Mouse (Mus musculus) erythroid progenitor cell, adult 5-6 weeks (primary cell): Measurements from ENCODE around the gene Efnb2. TPM values are rescaled to one million over a fixed set of nuclear protein-coding genes. Genes with fewer than 3 reads are reported as not detected.

Source experiments
- ATAC-seq: replicated peaks from 2 replicates; pipeline ENCODE4 v1.8.0; 2016; ENCODE audit warnings: moderate number of reproducible peaks, mild to moderate bottlenecking, moderate TSS enrichment, inconsistent platforms; ENCODE audit not compliant: poor library complexity, low FRiP score, severe bottlenecking
- total RNA-seq, 2 experiments: library from RNA; stranded (forward) in 1 of 2; stranded (reverse) in 1 of 2; fragments of 150-400 nt in 1 of 2; fragments of 186-747, 209-891 nt in 1 of 2; gene quantifications; 2 replicates each; pipeline versions ENCODE4 v1.2.3 to v1.2.4; 2015 to 2017; ENCODE audit warnings: low replicate concordance in 2 of 2

Gene Efnb2
- total RNA-seq (2015; ENCODE audit: low replicate concordance), result not detected in 2 replicates
- total RNA-seq (2017; ENCODE audit: low replicate concordance), result 3.2 TPM in 1 of 2 replicates, not detected in the other

DNA sequence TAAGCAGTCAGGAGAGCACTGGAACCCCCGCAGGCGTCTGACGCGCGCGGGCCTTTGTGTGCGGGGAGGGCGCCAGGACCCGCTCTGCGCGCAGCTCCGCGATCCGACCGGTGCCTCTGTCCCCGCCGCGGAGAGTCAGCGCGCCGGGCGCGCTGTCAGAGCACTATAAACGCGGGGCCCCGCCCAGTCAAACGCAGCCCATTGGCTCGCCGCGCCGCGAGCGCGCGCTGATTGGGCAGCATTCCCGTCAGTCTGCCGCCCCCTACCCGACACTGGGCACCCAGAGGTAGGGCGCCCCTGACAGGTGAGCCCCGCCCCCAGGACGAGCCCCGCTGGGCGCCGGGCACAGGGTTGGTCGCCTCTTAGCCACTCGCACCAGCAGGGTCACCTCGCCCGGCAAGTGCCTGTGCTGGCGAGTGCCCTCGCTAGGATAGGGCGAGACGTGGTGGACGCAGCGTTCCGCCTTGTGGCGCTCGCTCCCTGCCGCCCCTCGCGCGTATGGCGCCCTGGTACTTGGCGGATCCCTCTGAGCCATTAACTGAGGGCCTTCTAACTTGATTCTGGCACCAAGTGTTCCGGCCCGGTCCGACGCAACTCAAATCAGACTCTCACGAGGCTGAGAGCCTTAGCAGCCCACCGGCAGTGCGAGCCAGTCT lies at the start of gene Efnb2:
Gene Efnb2 (minus strand): TSS at position 140 of the 656 bp plus-strand sequence.
- peak; percentile 49 for ATAC-seq

DNA sequence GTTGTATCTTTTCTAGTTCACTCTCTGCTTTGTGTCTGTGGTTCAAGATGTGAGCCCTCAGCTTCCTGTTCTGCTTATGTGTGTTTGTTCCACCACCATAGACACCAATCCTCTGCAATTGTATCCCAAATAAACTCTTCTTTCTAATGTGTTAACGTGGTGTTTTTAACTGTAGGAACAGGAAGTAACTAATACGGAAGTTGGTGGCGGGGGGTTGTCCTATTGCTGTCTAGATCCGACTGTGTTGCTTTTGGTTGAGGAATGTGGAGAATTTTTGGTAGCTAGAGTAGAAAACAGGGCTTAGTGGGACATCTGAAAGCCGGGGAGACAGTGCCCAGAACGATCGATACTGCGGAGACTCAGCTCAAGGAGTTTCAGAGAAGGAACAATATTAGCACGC lies 43.8 kb upstream of the Efnb2 start:
- ATAC-seq, result no peak

DNA sequence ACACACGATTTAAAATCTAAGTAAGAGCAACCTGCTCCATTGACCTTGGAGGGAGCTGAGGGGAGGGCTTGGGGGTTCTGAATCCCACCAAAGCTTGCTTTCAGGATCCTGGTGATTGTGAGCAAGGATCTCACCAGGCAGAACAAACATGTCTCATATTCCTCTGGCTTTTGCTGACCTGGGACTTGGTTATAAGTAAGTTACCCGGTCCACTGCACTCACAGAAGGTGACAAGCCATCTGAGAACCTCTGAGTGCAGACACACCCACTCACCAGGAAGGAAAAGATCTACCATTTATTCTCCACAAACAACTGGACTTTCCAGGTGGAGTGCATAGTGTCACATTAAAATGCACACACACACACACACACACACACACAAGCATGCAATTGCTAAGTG lies 42.6 kb upstream of the Efnb2 start:
- no peak for ATAC-seq

DNA sequence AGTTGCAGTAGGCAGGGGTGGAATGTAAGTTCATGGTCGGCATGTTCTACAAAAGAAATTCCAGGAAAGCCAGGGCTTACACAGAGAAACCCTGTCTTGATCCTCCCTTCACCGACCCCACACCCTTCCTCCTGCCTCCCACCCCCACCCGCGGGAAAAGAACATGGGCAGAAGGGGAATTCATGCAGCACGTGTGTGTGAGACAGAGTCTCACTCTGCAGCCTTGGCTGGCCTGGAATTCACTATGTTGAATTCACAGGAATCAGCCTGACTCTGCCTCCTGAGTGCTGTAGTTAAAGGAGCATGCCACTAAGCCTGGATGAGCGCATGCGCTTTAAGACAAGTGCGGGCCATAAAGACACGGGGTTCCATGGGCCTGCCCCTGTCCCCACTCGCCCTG lies 39.8 kb upstream of the Efnb2 start:
- ATAC-seq, result no peak

DNA sequence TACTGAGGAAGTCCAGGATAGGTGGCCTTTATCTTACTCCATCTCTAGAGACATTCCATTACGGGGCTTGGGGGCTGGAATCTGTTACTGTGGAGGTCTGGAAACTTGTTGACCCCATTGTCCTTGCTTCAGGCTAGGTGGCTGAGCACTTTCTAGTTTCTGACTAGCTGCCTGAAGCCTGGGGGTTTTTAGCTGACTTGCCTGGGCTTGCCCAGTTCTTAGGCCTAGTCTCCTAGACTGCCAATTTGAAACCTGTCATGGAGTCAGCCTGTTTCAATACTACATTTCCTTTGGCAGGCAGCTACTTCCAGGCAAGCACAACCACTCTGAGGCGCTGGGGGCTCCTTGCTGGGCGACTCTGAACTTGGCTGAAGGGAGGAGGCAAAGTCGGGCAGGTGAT lies 39.2 kb upstream of the Efnb2 start:
- no peak for ATAC-seq

DNA sequence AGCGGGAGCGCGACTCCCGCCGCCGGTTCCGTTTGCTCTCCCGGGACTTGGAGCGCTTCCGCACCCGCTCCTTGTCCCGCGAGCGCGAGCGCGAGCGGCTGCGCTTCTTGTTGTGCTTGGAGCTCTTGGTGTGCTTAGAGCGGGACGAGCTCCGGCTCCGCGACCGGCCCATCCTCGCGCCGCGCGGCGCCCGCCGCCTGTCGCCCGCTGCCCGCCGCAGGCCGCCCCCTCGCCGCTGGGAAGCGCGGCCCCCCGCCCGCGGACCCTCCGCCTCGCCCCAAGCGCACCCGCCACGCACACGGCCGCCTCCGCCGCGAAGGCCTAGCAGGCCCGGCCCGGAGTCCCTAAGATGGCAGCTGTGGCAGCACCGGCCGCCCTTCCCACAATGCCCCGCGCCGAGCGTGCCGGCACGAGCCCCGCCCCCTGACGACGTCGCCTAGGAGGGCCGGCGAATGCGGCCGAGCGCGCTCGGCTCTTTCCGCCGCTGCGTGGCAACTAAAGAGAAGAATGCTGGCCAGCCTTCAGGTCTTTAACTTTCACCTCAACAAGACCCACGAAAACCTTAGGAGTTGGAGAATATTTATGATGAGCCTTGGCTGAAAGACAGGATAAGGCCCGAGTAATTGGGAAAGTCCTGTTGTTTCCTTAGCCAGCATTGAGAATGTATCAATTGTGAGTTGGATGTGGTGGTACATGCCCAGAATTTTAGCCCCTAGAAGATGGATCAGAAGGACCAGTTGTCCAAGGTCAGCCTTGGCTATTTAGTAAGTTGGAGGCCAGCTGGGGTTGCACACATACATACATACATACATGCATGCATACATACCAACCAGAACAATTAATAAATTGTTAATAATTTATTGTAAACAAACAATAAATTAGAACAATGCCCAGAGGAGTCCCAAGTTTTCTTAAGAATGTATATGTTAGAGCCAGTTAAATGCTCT lies 29.4 kb upstream of the Efnb2 start, which contains the start of gene Arglu1:
Gene Arglu1 (minus strand): TSS at position 376 of the 947 bp plus-strand sequence.
- ATAC-seq, result peak; percentile 96

DNA sequence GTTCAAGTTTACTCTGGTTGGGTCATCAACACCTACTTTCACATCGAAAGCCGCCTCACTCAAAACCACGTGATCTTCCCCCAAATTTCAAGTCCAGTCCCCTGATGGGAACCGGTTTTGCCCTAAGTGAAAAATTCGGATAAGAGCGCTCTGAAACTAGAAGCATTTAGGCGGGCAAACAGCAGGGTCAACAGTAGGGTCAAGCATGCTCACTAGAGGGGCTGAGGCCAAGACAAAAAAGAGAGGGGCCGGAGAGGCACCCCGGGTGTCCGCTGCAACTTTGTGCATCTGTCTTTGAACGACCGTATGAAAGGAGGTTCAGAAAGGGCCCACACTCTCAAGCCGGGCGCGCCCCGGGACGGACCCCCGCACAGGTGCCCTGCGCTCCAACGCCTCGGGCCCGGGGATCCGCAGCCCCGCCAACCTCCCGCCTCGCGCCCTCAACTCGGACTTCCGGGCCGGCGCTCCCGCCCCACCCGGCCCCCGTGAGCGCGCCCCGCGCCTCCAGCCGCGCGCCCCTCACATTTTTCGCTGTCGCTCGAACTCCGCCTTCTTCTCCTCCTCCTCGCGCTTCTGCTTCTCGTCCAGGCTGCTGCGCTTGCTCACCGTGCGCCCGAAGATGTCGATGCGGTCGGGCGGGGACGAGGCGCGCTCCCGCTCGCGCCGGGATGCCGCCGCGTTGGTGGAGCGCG lies 28.6 kb upstream of the Efnb2 start:
- 0 out of 2 replicates have a peak, but pooled peaks have one; percentile 20 for ATAC-seq

DNA sequence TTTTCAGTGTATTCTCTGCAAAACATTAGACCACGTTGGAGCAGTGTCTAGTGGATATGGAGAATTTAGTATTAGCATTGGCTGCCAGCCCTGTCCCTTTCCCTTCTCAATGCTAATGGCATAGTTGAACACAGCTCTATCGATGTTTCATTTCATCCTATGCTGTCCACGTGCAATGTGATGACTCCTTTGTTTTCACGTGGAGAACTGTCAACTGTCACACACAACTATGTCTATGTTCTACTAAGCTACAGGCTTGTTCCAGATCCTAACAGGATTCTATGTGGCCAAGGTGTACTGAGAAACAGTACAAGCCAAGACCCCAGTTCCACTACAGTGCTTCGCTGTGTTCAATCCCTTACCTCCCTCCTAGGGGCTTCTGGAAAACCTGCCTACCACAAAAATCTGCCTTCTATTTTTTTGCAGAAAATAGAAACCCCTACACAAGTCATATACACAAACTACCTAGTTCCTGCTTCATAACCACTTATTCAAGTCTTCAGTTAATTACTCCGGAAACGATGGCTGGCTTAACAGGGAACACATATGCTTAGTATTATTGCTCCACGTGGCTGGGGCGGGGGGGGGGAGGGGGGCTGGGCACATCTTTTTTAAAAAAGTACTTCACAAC lies 27.9 kb upstream of the Efnb2 start:
- ATAC-seq, result no peak

DNA sequence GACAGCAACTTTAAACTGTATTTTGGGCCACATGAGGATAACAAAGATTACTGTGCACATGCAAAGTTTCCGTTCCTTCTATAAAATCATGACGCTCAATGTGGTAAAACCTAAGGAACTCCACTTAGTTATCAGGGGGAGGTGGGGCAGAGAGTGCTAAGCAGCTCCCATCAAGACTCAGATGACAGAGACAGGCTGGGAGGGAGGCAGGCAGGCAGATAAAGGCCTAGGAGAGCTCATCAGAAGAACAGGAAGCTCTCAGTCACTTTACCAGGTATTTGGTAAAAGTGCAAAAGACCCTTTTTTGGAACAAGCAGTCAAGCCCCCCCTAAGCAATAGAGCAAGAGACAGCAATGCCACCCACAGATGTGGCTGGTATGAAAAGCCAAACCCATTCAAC lies 24.5 kb upstream of the Efnb2 start:
- ATAC-seq, result no peak

DNA sequence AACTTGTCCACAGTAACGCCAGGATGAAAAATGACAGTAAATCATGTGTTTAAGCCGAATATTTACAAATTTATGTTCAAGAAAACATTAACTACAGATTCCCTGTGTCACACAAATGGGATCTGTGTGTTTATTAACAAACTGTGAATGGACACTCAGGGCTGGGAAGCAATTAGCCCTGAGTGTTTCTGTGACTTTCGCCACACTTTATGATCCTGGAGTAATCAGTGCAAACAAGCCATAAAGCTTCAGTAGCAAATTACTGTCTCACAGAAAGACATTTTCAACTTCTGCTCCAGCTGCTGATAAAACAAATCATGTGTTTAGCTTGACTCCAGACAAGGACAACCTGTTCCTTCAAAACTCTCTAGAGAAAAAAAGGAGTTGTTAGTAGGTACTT lies 21.7 kb upstream of the Efnb2 start:
- ATAC-seq, result no peak

DNA sequence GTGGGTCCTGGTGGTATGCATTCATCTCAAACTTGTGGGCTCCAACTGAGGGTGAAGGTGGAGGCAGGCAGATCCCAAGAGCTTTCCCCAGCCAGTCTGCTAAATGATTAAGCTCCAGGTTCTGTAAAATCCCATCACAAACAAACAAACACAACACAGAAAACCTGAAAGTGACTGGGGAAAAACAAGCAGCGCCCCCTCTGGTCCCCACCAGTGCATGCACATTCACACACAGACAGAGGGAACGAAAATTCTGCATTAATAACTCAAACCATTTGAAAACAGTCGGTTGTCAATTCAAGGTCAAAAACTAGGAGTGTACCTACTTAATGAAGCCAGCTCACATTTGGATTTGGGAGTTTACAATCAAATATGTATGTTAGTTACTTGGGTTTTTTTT lies 17.2 kb upstream of the Efnb2 start:
- no peak for ATAC-seq

DNA sequence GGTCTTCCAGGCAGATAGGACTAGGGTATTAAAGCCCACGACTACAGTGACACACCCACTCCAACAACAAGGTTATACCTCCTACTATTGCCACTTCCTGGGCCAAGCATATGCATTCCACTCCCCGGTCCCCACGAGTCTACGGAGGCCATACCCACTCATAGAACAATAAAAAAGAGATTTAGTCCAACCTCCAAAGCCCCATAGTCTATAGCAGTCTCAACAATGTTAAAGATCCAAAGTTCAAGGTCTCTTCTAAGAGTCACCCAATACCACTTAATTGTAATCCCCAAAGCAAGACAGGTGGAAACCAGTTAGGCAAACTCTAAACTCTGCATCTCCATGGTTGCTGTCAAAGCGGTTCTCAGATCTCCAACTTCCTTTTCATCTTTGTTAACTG lies 13.8 kb upstream of the Efnb2 start:
- ATAC-seq, result no peak

DNA sequence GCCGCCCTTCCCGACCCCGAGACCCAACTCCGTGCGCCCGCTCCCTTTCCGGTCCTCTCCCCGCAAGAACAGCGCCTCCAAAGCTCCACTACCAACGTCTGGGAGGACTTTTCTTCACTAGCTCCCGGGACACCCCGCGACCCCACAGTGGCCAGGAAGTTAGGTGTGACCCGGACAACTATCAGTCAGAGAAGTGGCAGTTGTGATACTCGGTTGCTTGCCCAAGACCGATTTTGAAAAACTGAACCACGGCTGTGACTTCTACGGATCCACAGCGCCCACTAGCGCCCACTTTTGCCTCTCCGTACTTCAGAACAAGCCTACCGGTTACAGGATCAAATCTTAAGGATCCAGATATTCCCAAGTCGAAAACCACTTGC lies 707 bp upstream of the Efnb2 start:
- ATAC-seq, result peak; percentile 49; the same call in 1 of the 2 replicates

DNA sequence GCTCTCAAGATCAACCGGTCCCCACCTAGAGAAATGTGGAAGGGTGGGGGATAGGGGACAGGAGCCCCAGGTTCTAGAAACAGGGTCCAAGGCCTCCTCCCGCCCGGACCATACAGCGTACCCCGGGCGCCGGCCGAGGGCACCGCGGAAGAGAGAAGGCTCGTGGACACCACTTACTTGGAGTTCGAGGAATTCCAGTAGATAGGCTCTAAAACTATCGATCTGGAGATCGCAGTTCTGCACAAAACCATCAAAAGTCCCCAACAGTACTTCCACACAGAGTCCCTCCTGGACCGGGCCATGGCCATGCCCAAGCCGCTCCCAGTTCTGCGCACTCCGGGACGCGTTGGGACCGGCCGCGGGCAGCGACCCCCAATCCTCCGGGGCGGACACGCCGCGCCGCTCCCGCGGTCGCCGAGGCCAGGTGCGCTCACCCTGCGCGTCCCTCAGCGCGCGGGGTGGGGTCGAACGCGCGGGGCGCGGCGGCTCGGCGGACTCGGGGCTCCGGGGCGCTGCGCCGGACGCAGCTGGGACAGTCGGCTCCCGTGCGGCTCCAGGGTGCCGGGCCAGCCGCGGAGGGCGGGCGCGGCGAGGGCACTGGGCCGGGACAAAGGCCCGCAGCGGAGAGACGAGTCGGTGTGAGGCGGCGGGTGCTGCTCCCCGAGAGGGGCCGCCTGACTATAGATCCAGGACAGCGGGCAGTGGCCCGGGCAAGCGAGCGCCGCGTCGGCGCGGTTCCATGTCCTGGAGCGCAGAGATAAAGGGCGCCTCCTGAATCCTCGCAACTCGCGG lies 539 bp downstream of the Efnb2 start:
- no peak for ATAC-seq

DNA sequence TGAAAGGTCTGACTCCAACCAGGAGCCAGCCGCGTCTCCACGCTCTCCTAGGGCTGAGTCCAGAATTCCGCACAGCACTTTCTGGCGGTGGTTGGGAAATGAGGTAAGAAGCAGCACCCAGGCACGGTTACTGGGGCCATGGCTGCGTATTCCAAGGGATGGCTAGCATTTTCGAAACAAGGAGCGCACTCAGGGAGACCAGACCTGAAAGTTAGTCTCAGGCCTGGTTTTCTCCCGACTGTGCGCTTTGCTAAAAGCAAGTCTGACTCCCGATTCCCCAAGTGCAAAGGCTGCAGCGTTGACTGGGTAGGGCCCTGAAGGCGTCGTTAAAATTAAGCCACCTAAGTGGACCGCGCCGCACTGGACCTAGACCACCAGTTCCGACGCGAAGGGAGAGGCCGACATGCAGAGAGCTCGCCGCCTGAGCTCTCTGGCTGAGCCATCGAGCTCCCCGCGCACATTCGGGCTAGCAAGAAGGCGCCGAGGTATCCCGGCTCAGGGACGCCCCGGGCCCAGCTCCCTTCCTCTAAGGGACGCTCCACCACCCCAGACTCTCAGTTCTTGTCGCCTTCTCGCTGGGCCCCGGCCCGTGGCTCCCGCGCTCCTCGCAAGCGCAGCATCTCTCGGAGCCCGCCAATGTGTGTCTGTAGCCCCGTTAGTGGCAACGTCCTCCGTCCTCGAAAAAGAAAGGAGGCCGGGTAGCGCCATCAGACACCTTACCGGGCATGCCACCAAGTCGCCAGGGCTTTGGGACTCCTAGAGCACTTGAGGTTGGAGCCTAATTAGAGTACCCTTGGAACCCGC lies 1.3 kb downstream of the Efnb2 start:
- no peak for ATAC-seq

DNA sequence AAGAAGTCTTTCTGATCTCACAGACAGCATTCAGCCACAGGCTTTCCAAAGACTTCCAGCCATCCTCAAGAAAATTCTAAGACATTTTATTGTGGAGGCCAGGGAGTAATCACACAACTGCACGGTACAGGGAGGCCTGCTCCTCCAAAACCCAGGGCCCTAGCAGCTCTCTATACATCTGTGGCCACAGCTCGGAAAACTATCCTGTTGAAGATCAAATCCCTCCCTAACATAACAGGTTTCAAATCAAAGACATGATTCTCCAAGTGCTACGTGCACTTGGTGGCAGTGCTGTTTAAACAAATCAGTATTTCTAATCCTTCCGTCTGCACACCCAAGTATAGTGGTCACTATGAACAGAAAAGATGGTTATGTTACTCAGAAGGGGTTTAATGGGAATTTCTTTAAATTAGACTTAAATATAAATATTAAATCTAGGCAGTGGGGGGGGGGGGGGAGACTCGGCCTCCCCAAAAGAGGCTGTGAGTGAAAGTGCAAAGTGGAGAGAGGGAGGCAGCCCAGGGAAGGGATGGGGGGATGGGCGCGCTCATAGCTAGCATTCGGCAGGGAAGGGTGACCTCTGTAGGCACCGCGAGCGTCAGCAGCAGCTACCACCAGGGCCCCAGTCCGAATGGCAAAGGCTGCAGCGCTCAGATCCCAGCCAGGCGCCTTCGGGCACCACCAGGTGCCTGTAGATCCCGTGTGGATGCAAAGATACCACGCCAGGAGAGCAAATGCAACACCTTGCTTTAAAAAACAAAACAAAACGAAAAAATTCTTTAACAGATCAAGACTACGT lies 2.4 kb downstream of the Efnb2 start:
- ATAC-seq, result no peak

DNA sequence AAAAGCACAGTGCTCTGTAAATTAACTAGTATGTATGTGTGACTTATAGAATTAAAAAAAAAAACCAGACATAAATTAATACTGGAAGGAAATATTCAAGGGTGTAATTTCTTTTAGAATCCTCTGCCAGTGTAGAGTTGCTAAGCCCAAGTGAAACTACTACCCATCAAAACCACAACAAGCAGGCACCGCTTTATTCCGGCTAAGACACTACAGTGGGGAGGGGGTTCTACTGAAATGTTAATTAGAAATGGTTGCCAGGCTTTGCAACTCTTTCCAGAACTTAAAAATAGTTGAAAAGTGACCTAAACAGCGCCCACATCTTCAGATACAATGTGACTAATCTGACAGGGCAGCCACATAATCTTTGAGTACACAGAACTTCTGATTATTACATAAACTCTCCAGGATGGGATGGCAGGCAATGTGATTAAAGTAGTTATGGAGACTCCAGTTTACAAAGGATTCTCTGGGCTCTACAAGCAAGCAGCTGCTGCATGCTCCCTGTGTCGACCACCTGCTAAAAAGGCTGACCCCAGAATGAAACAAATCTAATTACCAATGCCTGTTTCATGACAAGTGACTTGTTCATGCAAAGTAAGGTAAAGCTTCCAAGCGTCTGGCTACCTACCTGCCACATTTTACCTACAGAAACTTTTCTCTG lies 3.2 kb downstream of the Efnb2 start:
- no peak for ATAC-seq
